Mouse (Mus musculus) heart, embryonic 14.5 days (tissue): ENCODE measurements around the gene Smcr8. TPM values are rescaled to one million over a fixed set of nuclear protein-coding genes. Genes with fewer than 3 reads are reported as not detected.
A peak's percentile ranks its signal among the peaks of the same experiment; 100 is the strongest.

ENCODE experiments used
- ATAC-seq: fragments of 200-750 bp; cut with Nextera tagmentation; 2 replicates; pipeline ENCODE4 v1.8.0; 2017; ENCODE audit warnings: low read depth, moderate TSS enrichment; ENCODE audit not compliant: insufficient number of reproducible peaks, insufficient read depth, low FRiP score
- H3K27ac ChIP-seq, 2 experiments: fragments of 200-500 bp in 1 of 2; fragments of 300-500 bp in 1 of 2; sonication (generic) in 1 of 2; replicated peaks in 1 of 2; 2 replicates each; pipeline ENCODE4 v1.5.1; 2012 to 2014; ENCODE audit warnings: low read depth in 2 of 2, low read length in 2 of 2, control low read depth in 1 of 2, mild to moderate bottlenecking in 1 of 2, mixed read lengths in 1 of 2; ENCODE audit not compliant: control insufficient read depth in 1 of 2, insufficient read depth in 1 of 2
- H3K27me3 ChIP-seq: fragments of 300-500 bp; sonication (generic); 2 replicates; pipeline ENCODE4 v1.6.1; 2014; ENCODE audit warnings: mild to moderate bottlenecking, low read length, control low read depth; ENCODE audit not compliant: control insufficient read depth, insufficient read depth
- H3K36me3 ChIP-seq: fragments of 300-500 bp; sonication (generic); 2 replicates; pipeline ENCODE4 v1.6.1; 2014; ENCODE audit warnings: mild to moderate bottlenecking, control low read depth, low read length, mixed read lengths; ENCODE audit not compliant: control insufficient read depth, insufficient read depth
- H3K4me1 ChIP-seq, 2 experiments: fragments of 200-500 bp in 1 of 2; fragments of 300-500 bp in 1 of 2; sonication (generic) in 1 of 2; 2 replicates each; pipeline ENCODE4 v1.6.1; 2012 to 2014; ENCODE audit warnings: low read length in 2 of 2, control low read depth in 1 of 2, mixed read lengths in 1 of 2; ENCODE audit not compliant: control insufficient read depth in 2 of 2, insufficient read depth in 2 of 2
- H3K4me2 ChIP-seq: fragments of 300-500 bp; sonication (generic); 2 replicates; pipeline ENCODE4 v1.6.1; 2014; ENCODE audit warnings: mild to moderate bottlenecking, low read length
- H3K4me3 ChIP-seq, 2 experiments: fragments of 200-500 bp in 1 of 2; fragments of 300-500 bp in 1 of 2; sonication (generic) in 1 of 2; 2 replicates each; pipeline ENCODE4 v1.5.1; 2012 to 2014; ENCODE audit warnings: low read length in 2 of 2, mild to moderate bottlenecking in 2 of 2, control low read depth in 1 of 2, low read depth in 1 of 2, moderate library complexity in 1 of 2; ENCODE audit not compliant: control insufficient read depth in 1 of 2, insufficient read depth in 1 of 2
- H3K9ac ChIP-seq: fragments of 300-500 bp; sonication (generic); 2 replicates; pipeline ENCODE4 v1.6.1; 2014; ENCODE audit warnings: mild to moderate bottlenecking, low read length
- H3K9me3 ChIP-seq: fragments of 300-500 bp; sonication (generic); 2 replicates; pipeline ENCODE4 v1.6.1; 2016; ENCODE audit warnings: low read length, control low read depth; ENCODE audit not compliant: control insufficient read depth
- WGBS: fragments of 180-500 bp; shearing (Covaris S2); extraction: QIAGEN DNeasy Blood & Tissue Kit; methylation state at CpG from one replicate; pipeline ENCODE4 v1.1.7; 2014; 5-methylcytosine and 5-hydroxymethylcytosine counted together
- microRNA-seq: library from miRNA; unstranded; fragments of <30 nt; microRNA quantifications from one replicate; pipeline ENCODE4, GENCODE M21; 2016
- polyA plus RNA-seq: library from polyadenylated mRNA; unstranded; fragments of >200 nt; fragmentation: Nextera tagmentation; extraction: Ambion mirVana; gene quantifications from 2 replicates; pipeline ENCODE4 v1.2.1, GENCODE M21; 2014

The Smcr8 gene
- polyA plus RNA-seq, 1 experiment from 2014 or later: 4.6 TPM

GRCm38 (mm10) chr11:60826700-60827099 lies 49.4 kb downstream of the Smcr8 start:
- Histone ChIP-seq H3K9me3 (no peaks in the 10 kb centered on the region), H3K27ac (no peak overlapping the region), H3K4me2 (no peak overlapping the region), H3K27me3 (no peaks in the 10 kb centered on the region), H3K4me1 (peaks cover 2 to 4% of the 10 kb centered on the region in 2 experiments; a peak in 3 of 4 replicates), H3K9ac (no peak overlapping the region), H3K36me3 (no peaks in the 10 kb centered on the region), H3K4me3 (no peak overlapping the region)
- 50% methylated on average over 1 of the region's 1 CpGs for WGBS
- ATAC-seq: no peak

GRCm38 (mm10) chr11:60827241-60827945 lies 50.1 kb downstream of the Smcr8 start:
- ATAC-seq: no peak
- 55% methylated on average over 4 of the region's 4 CpGs for WGBS
- Histone ChIP-seq H3K4me1 (peaks cover 2 to 4% of the 10 kb centered on the region in 2 experiments; a peak in 3 of 4 replicates), H3K9me3 (no peaks in the 10 kb centered on the region), H3K9ac (no peak overlapping the region), H3K36me3 (no peaks in the 10 kb centered on the region), H3K27me3 (no peaks in the 10 kb centered on the region), H3K4me2 (no peak overlapping the region), H3K27ac (no peak overlapping the region), H3K4me3 (no peak overlapping the region)

- no peak overlapping the region for H3K27ac ChIP-seq
- WGBS: 27% methylated on average over 2 of the region's 2 CpGs
- ATAC-seq: no peak
Measured at GRCm38 (mm10) chr11:60828903-60829302, 51.6 kb downstream of the Smcr8 start.

GRCm38 (mm10) chr11:60830433-60831052 lies 53.2 kb downstream of the Smcr8 start, which contains the start of gene Dhrs7b:
TSS of gene Dhrs7b (plus strand) at chr11:60830631.
- Histone ChIP-seq H3K36me3 (no peaks in the 10 kb centered on the region), H3K4me2 (peak within 1 kb of the TSS; percentile 78), H3K4me1 (peaks cover 2 to 4% of the 10 kb centered on the region in 2 experiments; a peak in 3 of 4 replicates), H3K9me3 (no peaks in the 10 kb centered on the region), H3K4me3 (peak within 1 kb of the TSS; percentile 73 to 86), H3K27ac (peak within 1 kb of the TSS; percentile 70 to 72), H3K9ac (peak within 1 kb of the TSS; percentile 83), H3K27me3 (no peaks in the 10 kb centered on the region)
- ATAC-seq: peak; percentile 83
- 1% methylated on average over 34 of the region's 34 CpGs for WGBS

More at GRCm38 (mm10) chr11:60828903-60829302, 51.6 kb downstream of the Smcr8 start:
- Histone ChIP-seq H3K27me3 (no peaks in the 10 kb centered on the region), H3K9ac (no peak overlapping the region), H3K36me3 (no peaks in the 10 kb centered on the region), H3K4me2 (no peak overlapping the region), H3K4me1 (peaks cover 2 to 4% of the 10 kb centered on the region in 2 experiments; a peak in 3 of 4 replicates), H3K9me3 (no peaks in the 10 kb centered on the region), H3K4me3 (no peak overlapping the region)

- H3K36me3 ChIP-seq: no peaks in the 10 kb centered on the region
- H3K27me3 ChIP-seq: no peaks in the 10 kb centered on the region
- WGBS: 89% methylated on average over 6 of the region's 6 CpGs
- H3K4me2 ChIP-seq: no peak overlapping the region
- no peak overlapping the region for H3K4me3 ChIP-seq
- ATAC-seq: no peak
- H3K9me3 ChIP-seq: no peaks in the 10 kb centered on the region
- H3K4me1 ChIP-seq: no peaks in the 10 kb centered on the region
- no peak overlapping the region for H3K27ac ChIP-seq
- H3K9ac ChIP-seq: no peak overlapping the region
Measured at GRCm38 (mm10) chr11:60836897-60837296, 59.6 kb downstream of the Smcr8 start.

Small RNA genes within 50 kb of the gene (microRNA-seq; reads per million reads assigned to microRNA genes)
- gene Mir5100: 4.8 reads per million, percentile 13 among the genes with 10 or more reads in this experiment

Other genes with a start within 250 kb of the Smcr8 start
- gene Alkbh5, start 241.1 kb upstream of the Smcr8 start, polyA plus RNA-seq: 33.9 and 39.3 TPM in 2 replicates
- 32.5 and 34.0 TPM in 2 replicates for gene Llgl1, start 77.8 kb upstream of the Smcr8 start, polyA plus RNA-seq
- gene Flii, start 50.3 kb upstream of the Smcr8 start, polyA plus RNA-seq: 74.7 and 80.1 TPM in 2 replicates
- gene Mief2, start 49.1 kb upstream of the Smcr8 start, polyA plus RNA-seq: 17.0 and 19.0 TPM in 2 replicates
- gene Top3a, start 159 bp upstream of the Smcr8 start, polyA plus RNA-seq: 8.3 and 8.5 TPM in 2 replicates
- 29.6 and 40.4 TPM in 2 replicates for gene Shmt1, start 34.2 kb downstream of the Smcr8 start, polyA plus RNA-seq
- gene Dhrs7b, start 53.1 kb downstream of the Smcr8 start, polyA plus RNA-seq: 27.6 and 30.2 TPM in 2 replicates
- gene Tmem11, start 101.7 kb downstream of the Smcr8 start, polyA plus RNA-seq: 63.3 and 67.3 TPM in 2 replicates
- 20.4 and 21.1 TPM in 2 replicates for gene Natd1, start 137.2 kb downstream of the Smcr8 start, polyA plus RNA-seq
- 59.2 and 62.6 TPM in 2 replicates for gene Map2k3, start 154.5 kb downstream of the Smcr8 start, polyA plus RNA-seq
- 5.4 and 5.8 TPM in 2 replicates for gene Kcnj12, start 245.0 kb downstream of the Smcr8 start, polyA plus RNA-seq